Mouse (Mus musculus) erythroblast, embryonic 14.5 days (primary cell): Measurements from ENCODE around the gene St6gal2.

ENCODE experiments used
- GATA1 ChIP-seq: IDR thresholded peaks from 2 replicates; pipeline ENCODE4 v1.6.1; 2012; ENCODE audit warnings: low read length, inconsistent platforms, mixed read lengths
- TAL1 ChIP-seq: IDR thresholded peaks from 3 replicates; pipeline ENCODE4 v1.6.1; 2012; ENCODE audit warnings: low read length, inconsistent platforms, mixed read lengths

GRCm38 (mm10) chr17:55531872-55532271 is 86.7 kb downstream of the St6gal2 start:
- no peak for TF ChIP-seq TAL1
- TF ChIP-seq GATA1: no peak
